Mouse (Mus musculus): ENCODE measurements around the gene Erbb2.

The Erbb2 gene

DNA sequence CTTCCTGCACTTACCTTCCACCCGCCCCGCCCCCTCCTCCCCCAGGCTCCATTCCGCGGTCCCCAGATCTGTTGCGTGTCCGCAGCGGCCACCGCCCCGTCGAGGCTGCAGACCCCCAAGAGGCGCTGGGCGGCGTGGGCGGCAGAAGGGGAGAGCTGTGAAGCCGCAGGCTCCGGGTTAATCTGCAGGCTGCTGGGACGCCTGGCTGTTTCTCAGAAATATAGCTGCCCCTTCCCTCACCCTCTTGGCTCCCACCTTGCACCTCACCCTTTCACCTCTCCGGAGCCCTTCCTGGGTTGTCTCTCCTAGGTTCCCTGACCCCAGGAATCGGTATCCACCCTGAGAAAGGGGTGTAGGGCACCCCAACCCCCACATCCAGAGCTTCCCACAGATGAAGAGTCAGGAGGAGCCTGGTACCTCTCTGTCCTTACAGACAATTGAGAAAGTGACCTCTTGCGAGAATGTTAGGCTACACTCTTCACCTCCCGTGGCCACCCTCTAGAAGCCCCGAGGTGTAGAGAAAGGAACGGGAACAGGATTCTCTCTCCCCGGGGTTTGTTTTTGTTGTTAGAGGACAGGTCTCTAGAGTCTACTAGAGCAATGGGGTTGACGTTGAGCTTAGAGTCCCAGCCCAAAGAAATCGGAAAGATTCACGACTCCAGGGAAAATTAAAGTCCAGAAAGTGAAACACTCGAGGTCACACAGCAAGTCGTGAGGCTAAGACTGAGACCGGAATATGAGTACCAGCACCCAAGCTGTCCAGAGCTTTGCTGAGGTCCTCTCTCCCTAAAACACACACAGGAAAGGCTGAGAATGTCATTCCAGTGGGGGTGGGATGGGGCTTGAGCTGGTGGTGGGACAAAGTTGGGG lies 46.1 kb downstream of the Erbb2 start:
- DNase-seq (ENCODE audit: low spot score) = no peak

DNA sequence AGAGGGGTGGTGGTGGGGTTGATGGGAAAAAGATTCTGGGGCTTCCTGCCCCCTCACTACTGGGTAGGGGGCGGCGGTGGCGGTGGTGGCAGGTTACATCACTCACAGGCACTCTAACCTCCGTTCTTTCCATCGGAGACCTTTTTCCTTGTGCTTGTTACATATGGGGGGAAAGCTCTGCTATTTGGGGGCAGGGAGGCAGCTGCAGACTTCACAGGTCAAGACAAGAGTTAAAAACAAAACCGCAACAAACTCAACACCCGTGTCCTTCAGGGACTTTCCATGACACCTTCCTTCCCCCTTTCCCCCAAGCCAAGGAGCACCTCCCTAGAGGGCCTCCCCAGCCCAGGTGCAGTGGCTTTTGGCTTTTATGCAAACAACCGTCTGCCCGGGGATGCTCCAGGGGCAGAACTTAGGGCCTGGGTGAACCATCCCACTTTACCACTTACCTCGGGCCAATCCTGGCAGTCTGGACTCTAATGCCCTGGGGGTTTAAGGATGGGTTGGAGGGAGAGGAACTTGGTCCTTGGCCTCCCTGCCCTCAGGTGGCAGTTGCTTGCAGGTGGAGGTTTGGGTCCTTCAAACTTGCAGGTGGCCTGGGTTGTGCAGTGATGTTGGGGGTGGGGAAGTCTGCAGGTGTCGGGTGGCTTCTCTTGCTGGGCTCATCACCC lies 46.9 kb downstream of the Erbb2 start:
- no peak for DNase-seq (ENCODE audit: low spot score)

DNA sequence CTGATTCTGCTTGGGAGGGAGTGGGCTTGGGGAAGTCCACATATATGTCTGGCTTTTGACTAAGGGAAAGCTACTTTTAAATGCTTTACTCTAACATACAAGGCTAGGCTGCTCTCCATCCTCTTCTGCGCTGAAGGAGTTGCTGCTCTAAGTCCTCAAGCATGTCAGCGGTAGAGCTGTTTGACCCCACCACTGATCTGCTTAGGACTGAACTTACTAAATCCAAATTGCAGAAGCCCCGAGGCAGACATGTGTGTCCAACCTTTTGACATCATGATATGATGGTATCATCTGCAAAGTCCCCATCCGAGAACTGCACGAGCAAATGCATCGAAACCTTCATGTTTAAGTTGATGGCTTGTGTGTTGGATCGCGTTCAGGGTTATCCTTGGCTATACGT lies 47.6 kb downstream of the Erbb2 start:
- no peak for DNase-seq (ENCODE audit: low spot score)

DNA sequence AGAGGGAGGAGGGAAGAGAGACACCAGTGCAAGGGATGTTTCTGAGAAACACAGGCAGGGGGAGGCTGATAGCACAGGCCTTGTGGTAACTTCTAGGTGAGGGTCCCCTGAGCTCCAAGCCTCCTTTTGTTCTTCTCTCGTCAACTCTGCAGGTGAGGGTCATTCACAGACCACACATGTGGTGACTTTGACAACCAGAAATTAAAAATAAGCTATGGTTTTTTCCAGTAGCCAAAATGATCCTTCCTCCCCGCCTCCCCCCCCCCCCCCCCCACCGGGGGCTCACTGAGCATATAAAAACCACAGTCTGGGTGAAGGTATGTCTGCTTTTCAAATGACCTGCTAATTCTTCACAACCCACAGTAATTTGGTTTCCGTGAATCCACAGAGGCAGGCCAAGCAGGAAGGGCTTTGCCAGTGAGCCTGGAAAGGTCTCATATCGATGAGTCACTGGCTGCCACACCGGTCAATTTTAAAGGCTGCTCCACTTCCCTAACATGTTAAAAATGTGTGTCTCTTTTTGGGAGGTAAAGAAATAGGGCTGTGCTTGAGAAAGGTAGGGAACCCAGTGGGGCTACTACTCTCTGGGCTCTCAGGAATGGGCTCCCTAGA lies 48.9 kb downstream of the Erbb2 start:
- DNase-seq (ENCODE audit: low spot score) = no peak

DNA sequence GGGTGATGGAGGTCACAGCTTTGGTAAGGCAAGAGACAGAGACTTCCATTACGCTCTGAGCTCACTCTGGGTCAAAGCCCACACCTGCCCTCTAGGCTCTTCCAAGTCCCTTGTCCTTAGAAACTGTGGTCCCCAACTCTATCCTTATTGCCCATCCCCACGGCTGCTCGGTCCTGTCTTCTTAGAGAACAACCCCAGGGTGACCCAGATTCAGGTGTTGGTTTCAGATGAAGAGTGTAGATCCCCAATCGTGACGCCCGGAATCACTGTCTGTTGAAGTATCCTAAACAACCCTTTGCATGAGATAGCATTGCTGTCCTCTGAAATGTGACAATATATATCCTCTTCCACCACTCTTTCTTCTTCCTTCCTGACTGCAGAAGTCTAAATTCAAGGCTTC lies 50.0 kb downstream of the Erbb2 start:
- DNase-seq (ENCODE audit: low spot score) = no peak

DNA sequence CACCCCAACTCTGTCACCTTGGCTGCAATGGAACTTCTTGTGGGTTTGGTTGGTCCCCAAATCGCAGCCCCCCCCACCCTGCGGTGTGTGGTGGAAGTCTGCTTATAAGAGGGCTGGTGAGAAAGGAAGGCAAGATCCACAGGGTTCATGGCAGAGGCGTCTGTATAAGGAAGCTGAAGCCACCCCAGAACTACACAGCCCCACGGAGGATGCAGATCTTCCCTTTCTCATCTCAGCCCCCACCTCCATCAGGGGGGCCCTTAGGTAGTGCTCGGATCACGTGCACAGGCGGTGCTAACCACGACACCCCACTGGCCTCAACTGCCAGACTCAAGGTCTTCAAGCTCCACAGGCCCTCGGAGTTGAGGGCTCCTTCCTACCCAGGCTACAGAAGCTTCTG lies 51.6 kb downstream of the Erbb2 start:
- DNase-seq (ENCODE audit: low spot score) = no peak

DNA sequence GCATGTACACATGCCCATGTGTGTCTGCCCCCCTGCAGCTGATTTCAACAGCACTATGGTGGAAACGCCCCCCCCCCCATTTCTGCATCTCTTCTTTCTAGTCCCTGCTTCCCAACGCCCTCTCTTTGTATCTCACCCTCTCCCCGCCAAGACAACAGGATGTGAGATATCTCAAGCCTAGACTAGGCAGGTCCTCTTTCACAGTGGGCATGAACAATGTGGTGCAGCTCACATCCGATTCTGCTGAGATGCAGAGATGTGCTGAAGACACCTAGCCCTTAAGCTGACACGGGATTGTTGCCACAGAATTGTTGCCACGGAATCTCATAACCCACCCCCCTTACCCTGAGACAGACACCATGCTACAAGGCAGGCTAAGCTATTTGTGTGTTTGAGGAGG lies 52.2 kb downstream of the Erbb2 start:
- no peak for DNase-seq (ENCODE audit: low spot score)

DNA sequence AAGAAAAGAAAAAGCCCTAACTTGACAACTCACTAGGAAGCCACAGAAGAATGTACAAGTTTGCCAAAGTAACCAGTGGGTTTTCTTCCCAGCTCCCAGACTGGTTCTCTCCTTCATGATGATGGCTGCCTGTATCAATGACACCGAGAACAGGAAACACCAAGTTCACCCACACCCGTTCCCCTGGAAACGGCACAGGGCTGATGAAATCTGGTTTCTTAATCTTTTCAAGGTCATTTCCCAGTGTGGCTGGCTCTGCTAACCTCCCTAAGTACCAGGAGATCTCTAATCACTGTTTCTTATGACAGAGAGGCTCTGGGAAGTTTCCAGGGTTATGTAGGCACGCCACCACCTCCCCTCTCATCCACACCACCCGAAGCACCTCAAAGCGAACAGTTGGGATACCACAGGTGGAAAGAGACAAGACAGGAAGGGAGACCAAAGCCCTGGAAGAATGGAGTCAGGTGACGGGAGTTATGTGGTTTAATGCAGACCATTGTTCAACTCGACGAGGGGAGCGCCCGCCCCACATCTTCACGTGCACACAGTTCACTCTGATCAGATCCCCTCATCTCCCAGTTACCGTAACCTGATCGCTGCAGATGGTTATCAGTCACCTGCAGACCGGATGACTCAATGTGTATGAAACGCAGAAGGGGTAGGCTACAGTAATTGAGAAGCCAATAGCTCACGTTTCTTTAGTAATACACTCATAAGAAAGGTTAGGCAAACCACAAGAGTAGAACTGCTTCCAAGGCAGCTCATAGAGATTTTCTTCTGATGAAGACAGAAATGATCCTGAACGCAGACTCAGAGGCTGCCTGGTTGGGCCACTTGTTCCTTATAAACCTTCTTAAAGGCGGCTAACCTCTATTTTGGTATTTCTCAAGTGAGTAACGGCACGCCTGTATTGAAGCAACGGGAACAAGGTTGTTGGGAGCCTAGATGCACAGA lies 57.8 kb downstream of the Erbb2 start:
- DNase-seq (ENCODE audit: low spot score) = no peak

DNA sequence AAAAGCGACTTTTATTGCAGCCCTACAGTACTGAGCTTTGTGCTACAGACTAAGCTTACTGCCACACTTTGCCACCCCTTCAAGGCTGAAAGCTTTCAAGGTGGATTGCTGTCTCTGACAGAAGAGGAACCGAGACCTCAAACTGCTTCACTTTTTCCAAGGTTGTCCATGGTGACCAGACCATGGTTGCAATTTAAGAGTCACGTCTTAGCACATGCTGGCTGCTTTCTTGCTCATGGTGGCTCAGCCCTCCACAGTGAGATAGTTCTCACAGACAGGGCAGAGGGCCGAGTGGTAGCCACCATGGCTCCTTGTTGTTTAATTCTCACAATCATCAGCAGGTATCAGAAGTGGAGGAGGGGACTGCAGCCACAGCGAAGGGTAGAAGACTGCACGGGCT lies 58.5 kb downstream of the Erbb2 start:
- DNase-seq (ENCODE audit: low spot score) = no peak

DNA sequence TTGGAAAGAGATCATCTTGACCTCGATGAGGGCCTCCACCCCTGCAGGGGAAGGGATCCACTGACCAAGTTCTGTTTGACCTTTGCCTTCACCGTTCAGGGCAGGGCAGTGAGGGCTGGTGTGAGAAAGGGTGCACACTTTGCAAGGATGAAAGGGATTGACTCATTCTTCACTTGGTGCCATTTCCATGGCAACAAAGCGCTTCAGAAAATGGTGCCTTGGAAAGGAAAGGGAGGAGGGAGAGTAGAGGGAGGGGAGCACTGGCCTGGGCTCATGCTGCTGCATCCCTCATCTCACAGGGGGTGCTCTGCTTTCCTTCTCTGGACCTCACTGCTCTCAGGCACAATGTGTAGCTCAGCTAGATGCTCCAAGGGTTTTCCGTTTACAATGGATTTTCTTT lies 60.4 kb downstream of the Erbb2 start:
- DNase-seq (ENCODE audit: low spot score) = no peak

DNA sequence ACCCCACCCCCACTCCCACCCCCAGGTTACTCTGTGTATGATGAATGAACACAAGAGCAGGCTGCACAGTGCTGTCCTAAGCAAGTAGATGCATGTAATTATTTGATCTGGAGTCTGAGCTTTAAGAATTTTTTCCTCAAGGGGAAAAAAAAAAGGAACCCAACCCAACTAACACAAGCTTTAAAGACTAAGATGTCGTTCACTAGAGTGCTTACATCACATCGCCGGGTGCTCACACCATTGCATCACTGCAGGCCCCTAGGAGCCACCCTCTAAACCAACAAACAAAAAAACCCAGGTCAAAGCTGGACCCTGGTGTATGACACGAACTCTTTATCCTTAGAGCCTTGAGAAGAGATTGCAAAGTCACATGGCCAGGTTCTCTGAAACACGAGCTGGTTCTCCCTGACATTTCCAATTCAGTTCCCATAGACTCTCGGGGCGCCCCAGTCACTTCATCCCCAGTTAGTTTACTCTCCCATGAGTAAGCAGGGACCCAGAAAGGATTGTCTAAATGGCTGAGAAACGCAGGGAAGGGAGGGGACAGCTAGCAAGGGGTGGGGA lies 61.7 kb downstream of the Erbb2 start:
- no peak for DNase-seq (ENCODE audit: low spot score)

DNA sequence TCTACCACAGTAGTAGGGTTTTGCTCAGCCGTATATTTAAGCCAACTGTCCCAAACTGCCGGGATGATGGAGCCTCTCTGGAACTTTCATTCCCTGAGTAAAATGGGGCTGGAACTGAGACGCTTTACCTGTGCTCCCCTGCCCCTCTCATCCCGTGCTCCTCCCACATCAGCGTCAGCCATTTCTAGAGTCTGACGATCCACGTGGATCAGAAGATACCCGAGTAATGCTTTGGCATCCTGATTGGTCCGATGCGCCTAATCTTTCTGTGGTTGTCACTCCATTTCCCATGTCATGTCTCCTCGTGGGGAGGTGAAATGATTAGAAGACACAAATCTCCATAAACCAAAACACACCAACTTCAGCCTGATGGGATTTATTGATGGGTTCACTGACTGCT lies 62.7 kb downstream of the Erbb2 start:
- no peak for DNase-seq (ENCODE audit: low spot score)

DNA sequence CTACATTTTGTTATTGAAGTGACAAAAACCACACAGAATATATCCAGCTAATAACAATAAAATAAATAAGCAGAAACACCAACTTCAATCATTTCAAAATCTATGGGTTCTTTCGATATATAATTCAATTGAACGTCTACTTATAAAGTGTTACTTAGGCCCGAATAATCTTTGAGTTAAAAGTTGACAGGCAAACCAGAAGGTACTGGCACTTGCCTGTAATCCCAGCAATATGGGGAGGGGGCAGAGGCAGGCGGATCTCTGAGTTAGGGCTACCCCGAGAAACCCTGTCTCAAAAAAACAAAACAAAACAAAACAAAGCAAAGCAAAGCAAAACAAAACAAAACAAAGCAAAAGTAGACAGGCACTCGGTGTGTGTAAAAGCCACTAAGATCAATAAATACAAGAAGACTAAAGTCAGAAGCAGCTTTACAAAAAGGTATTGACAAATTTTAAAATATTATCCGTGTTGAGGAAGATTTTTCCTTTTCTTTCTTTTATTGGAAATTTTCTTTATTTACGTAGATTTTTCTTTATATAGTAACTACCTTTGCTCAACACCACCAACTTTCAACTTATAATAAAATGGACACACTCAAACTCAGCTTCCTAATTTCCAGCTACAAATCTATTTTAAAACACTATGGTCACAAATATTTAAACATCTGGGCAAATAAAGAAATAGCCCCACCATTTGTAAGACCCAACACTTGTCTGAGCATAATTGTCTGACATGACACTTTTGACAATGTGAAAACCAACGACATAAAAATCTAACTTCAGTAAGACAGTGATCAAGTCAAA lies 63.6 kb downstream of the Erbb2 start:
- no peak for DNase-seq (ENCODE audit: low spot score)

DNA sequence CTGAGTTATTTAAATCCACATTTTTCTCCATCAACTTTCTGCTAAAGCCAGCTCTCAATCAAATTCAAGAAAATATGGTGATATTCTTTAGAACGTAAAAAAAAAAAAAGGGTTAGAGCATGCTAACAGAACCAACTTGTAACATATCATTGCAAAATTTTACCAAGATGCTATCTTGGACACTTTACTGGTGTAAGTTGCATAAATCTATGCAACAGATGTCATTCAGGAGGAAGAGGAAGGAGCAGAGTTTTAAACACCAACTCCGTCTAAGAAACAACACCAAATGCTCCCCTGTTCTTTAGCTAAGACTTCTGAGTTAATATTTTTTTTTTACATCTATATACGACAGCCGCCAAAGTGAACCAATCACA lies 64.2 kb downstream of the Erbb2 start:
- DNase-seq (ENCODE audit: low spot score) = no peak

DNA sequence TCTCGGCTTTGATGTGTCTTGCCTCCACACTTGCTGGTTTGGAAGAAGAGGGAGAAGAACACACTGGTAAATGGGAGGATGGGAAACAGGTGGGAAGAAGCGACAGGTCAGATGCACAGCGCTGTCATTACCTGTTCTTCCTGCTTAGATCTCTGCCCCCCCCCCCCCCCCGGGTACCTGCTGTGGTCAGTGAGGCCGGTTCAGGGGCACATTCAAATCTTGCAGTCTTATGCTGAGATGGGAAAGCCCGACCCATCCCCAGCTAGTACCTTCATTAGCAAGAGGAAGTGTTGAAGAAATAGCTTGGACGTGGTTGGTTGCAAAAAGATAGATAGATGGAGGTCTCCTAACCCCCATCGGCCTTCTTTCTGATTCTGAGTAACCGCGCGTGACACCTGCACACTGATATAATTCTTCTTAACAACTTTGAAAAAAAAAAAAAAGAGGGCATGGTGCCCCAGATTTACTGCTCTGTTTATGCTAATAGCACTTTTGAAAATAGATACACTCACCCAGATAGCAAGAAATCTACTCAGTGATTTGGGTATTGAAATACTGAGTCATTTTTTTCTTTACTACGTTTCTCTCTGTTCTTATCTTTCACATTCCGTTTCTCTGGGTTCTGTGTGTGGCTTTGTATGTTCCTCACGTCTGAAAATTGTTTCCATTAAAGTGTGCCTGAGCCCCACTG lies 64.9 kb downstream of the Erbb2 start:
- DNase-seq (ENCODE audit: low spot score) = no peak

DNA sequence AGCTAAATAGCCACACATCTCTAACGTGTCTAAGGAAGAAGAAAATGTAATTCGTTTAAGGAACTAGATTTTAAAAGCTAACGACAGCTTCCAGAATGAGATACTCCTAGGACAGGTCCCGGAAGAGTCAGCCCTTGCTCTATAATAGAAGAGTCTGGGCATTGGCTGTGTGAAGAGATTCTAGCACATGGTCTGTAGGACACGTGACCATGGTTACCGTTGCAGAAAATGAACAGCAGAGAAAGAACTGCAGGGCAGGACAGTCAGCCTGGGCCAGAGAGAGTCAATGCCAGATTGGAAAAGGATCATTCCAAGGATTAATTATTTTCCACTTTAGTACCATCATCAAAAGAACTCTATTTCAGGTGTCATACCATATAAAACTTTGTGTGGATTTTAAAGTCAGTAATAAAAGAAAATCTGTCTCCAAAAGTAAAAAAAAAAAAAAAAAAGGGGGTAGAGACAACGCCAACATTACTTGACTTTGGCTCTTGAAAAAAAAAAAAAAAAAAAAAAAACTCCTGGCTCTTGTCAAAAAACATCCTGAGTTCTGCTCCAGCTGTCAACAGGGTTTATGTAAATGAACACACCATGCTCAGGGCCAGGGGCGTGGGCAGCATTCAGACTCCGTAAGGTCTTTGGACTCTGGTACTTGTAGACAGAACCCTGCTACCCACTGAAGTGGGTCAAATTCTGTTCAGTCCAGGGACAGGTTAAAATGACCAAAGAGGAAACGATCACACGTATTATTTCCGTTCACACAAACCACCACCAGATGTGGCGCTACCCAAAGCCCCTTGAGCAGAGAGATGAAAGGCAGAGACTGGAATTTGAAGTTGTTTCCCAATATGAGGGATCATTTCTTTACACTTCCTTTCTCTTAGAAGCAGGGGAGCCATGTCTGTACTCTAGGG lies 67.0 kb downstream of the Erbb2 start:
- DNase-seq (ENCODE audit: low spot score) = no peak

DNA sequence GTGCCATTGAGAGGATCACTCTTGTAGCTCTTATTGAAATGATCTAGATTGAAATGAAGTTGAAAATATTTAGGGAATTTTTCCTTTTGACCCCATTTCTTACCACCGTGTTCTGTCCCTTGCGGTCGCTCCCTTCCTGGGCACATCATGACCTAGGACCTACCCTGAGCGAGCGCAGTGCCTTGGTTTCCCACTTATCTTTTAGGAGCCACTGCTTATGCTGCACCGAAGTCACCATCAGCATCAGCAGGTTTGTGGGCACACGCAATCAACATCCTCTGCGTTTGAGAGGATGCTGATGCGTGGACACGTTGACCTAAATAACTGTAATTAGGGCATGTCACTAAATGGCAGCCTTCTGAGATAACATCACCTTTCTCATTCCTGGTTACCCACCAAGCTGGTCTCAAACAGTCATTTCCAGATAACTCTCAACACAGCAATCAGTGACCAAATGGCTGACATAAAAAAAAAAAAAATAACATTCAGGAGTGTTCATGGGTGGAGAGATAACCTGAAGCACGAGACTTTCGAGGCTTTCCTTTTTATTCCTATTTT lies 67.7 kb downstream of the Erbb2 start:
- no peak for DNase-seq (ENCODE audit: low spot score)

DNA sequence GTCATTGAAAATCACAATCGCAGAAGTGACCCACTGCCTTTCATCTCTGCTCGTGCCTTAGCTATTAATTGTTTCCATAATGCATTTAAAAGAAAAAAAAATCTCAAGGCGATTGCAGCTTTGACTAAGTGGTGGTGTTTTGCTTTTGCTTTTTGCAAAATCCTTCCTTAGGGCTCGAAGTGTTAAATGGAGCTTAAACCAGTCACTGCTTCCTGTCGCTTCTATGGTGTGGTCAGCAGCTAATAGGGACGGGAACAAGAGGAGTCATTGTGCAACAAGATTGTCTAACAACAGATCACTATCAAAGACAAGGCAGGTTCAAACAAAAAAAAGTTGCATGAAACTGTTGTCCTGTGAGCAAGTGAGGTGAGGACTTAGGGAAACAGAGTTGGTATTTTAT lies 69.0 kb downstream of the Erbb2 start:
- no peak for DNase-seq (ENCODE audit: low spot score)

DNA sequence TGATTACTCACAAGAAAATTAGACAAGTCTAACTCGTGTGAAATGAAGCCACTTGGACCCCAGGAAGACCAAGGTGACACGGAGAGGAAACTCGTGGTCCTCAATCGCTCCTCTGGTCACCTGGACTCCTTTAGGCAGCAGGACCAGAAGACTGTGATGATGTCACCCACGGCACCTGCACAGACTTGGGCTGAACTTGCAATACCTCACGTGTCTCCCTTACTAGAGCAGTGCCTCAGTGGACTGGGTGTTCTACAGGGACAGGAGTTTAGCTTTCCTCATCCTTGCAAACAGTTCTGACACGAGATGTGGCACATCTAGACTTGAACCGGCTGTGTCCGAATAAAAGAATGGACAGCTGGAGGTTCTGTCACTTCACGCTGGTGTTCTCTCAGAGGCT lies 69.8 kb downstream of the Erbb2 start:
- no peak for DNase-seq (ENCODE audit: low spot score)
